Comparison of ENCODE assay signal across 8 mouse cellular contexts in genomic region chr7:81493331-81494021, GRCm38 (mm10). TPM values are rescaled to one million over a fixed set of nuclear protein-coding genes. Genes with fewer than 3 reads are reported as not detected.
A peak's percentile ranks its signal among the peaks of the same experiment; 100 is the strongest.
DNase-seq lines count a peak whose midpoint lies in the region; ATAC-seq lines count a peak whose summit lies in the region.

Gene Ap3b2, minus strand, starts transcription at chr7:81493925.

- H3K27ac ChIP-seq in intestine, embryonic 16.5 days (ENCODE audit: low read length), result no peak within 1 kb of the TSS

- intact Hi-C loops in left cerebral cortex, postnatal 14 days (cut with DNase I), result loop anchor here (5.0 kb wide), 1 partner anchor 36 kb away; the partner anchor contains the start of gene Cpeb1

- DNase-seq in adrenal gland, postnatal 14 days, result peak; percentile 85
- peak; percentile 79 for DNase-seq in embryo, embryonic 10.5 days (ENCODE audit: low spot score)
- DNase-seq in gastrocnemius, postnatal 25 days, result peak; percentile 55
- DNase-seq in left cerebral cortex, postnatal 14 days (ENCODE audit: low spot score in 2 of 2), result peak; percentile 58 to 71
- DNase-seq in right cerebral cortex, postnatal 25 days, result peak; percentile 83
- no peak for DNase-seq in adipocyte (ENCODE audit: low spot score)

- no peak within 1 kb of the TSS; the same call in 1 of the 2 replicates for H3K9ac ChIP-seq in intestine, embryonic 16.5 days (ENCODE audit: low read depth, low read length)

- no peaks in the 10 kb centered on the region for H3K36me3 ChIP-seq in intestine, embryonic 16.5 days (ENCODE audit: control insufficient read depth, insufficient read depth, low read length)
- H3K36me3 ChIP-seq in megakaryocyte, embryonic 14.5 days (replicated peaks; ENCODE audit: low read length), result no peaks in the 10 kb centered on the region

- under 1% methylated on average over 57 of the region's 57 CpGs for WGBS in intestine, embryonic 16.5 days

- H3K4me1 ChIP-seq in intestine, embryonic 16.5 days (ENCODE audit: control insufficient read depth, insufficient read depth, low read length), result 0 out of 2 replicates have a peak, but pooled peaks cover 5% of the 10 kb centered on the region
- H3K4me1 ChIP-seq in megakaryocyte, embryonic 14.5 days, result peaks cover 11% of the 10 kb centered on the region

- peak; percentile 94 for ATAC-seq in intestine, embryonic 16.5 days

- H3K4me3 ChIP-seq in intestine, embryonic 16.5 days (ENCODE audit: low read length), result peak within 1 kb of the TSS; percentile 48
- H3K4me3 ChIP-seq in megakaryocyte, embryonic 14.5 days (replicated peaks), result peak within 1 kb of the TSS; percentile 87

- peak within 1 kb of the TSS; percentile 58 for H3K4me2 ChIP-seq in intestine, embryonic 16.5 days (ENCODE audit: low read depth, low read length)

- no peaks in the 10 kb centered on the region for H3K9me3 ChIP-seq in intestine, embryonic 16.5 days (ENCODE audit: control insufficient read depth, low read length)
- H3K9me3 ChIP-seq in megakaryocyte, embryonic 14.5 days, result peaks cover 2% of the 10 kb centered on the region; the same call in 1 of the 2 replicates

- H3K27me3 ChIP-seq in intestine, embryonic 16.5 days (replicated peaks; ENCODE audit: control insufficient read depth, insufficient read depth, low read length), result peaks cover 8% of the 10 kb centered on the region; the same call in 1 of the 2 replicates
- H3K27me3 ChIP-seq in megakaryocyte, embryonic 14.5 days (replicated peaks), result peaks cover 79% of the 10 kb centered on the region

RNA-seq across cellular contexts. Expression of gene Ap3b2, which starts in this region (rescaled TPM):
- total RNA-seq in adrenal gland, postnatal 14 days (2021), result 8.8 and 11.7 TPM in 2 replicates
- under 1 TPM; 0.38 to 0.51 TPM for total RNA-seq in gastrocnemius, postnatal 25 days (2021)
- 4.4 and 5.2 TPM in 2 replicates for polyA plus RNA-seq in intestine, embryonic 16.5 days (2015; fragmentation: Nextera tagmentation; extraction: Ambion mirVana)
- total RNA-seq in left cerebral cortex, postnatal 14 days (2021), result 100 to 1,000 TPM; 144 to 149 TPM
- polyA plus RNA-seq in megakaryocyte, embryonic 14.5 days (2012; ENCODE audit: insufficient read depth, low replicate concordance), result not detected in 2 replicates

Comparison
In these comparisons a context has a peak if more than half of its experiments do, and no peak if none do; other contexts are left out.
1. RNA of gene Ap3b2 (total RNA-seq): 144 to 149 TPM in left cerebral cortex, postnatal 14 days; 8.8 to 11.7 TPM in adrenal gland, postnatal 14 days and 0.38 to 0.51 TPM in gastrocnemius, postnatal 25 days; every median in the first group is over 10 times any median in the second.
2. Peak in DNase-seq in gastrocnemius, postnatal 25 days; RNA of the gene not detected or under 1 TPM.